Mouse (Mus musculus) CD8-positive naive resting alpha-beta T cell, adult 2 months (primary cell): Measurements from ENCODE around the gene Ivns1abp.
A peak's percentile ranks its signal among the peaks of the same experiment; 100 is the strongest.
"Not testable (repeated sequence)": the region's sequence is repeated elsewhere in the genome, so short reads cannot be mapped to it uniquely, and the experiment has no call there.

ENCODE experiments used
- DNase-seq, 2 experiments: peaks; one replicate each; pipeline ENCODE4 v3.0.0; 2022; ENCODE audit warnings: low read depth in 2 of 2, low spot score in 2 of 2

Gene Ivns1abp

GRCm38 (mm10) chr1:151344283-151345108, at the start of gene Ivns1abp:
Gene Ivns1abp, plus strand, starts transcription at chr1:151344477.
- peak; percentile 95 for DNase-seq

GRCm38 (mm10) chr1:151295486-151295885, 48.8 kb upstream of the Ivns1abp start:
- DNase-seq: no peak

GRCm38 (mm10) chr1:151296621-151297020, 47.7 kb upstream of the Ivns1abp start:
- no peak for DNase-seq

GRCm38 (mm10) chr1:151297025-151297424, 47.3 kb upstream of the Ivns1abp start:
- no peak for DNase-seq

- no peak for DNase-seq
Observed at GRCm38 (mm10) chr1:151297596-151297995, 46.7 kb upstream of the Ivns1abp start.

- DNase-seq: no peak
Observed at GRCm38 (mm10) chr1:151301456-151301855, 42.8 kb upstream of the Ivns1abp start.

- no peak for DNase-seq
Observed at GRCm38 (mm10) chr1:151301904-151302303, 42.4 kb upstream of the Ivns1abp start.

GRCm38 (mm10) chr1:151303265-151303664, 41.0 kb upstream of the Ivns1abp start:
- DNase-seq: no peak

- DNase-seq: not testable (repeated sequence)
Observed at GRCm38 (mm10) chr1:151305001-151305400, 39.3 kb upstream of the Ivns1abp start.

GRCm38 (mm10) chr1:151307059-151307458, 37.2 kb upstream of the Ivns1abp start:
- no peak for DNase-seq

GRCm38 (mm10) chr1:151307821-151308220, 36.5 kb upstream of the Ivns1abp start:
- DNase-seq: no peak

- DNase-seq: no peak
Observed at GRCm38 (mm10) chr1:151308508-151308907, 35.8 kb upstream of the Ivns1abp start.

GRCm38 (mm10) chr1:151310511-151310910, 33.8 kb upstream of the Ivns1abp start:
- no peak for DNase-seq

GRCm38 (mm10) chr1:151311379-151311778, 32.9 kb upstream of the Ivns1abp start:
- DNase-seq: no peak

GRCm38 (mm10) chr1:151319267-151319666, 25.0 kb upstream of the Ivns1abp start:
- no peak for DNase-seq

GRCm38 (mm10) chr1:151320408-151320807, 23.9 kb upstream of the Ivns1abp start:
- no peak for DNase-seq

GRCm38 (mm10) chr1:151325328-151325727, 18.9 kb upstream of the Ivns1abp start:
- DNase-seq: no peak

- DNase-seq: no peak
Observed at GRCm38 (mm10) chr1:151328341-151329097, 15.8 kb upstream of the Ivns1abp start.

- no peak for DNase-seq
Observed at GRCm38 (mm10) chr1:151329601-151330000, 14.7 kb upstream of the Ivns1abp start.

GRCm38 (mm10) chr1:151332819-151333218, 11.5 kb upstream of the Ivns1abp start:
- DNase-seq: no peak

- no peak for DNase-seq
Observed at GRCm38 (mm10) chr1:151338234-151338633, 6.0 kb upstream of the Ivns1abp start.

GRCm38 (mm10) chr1:151338941-151339340, 5.3 kb upstream of the Ivns1abp start:
- DNase-seq: no peak
